Mouse (Mus musculus) hindbrain, embryonic 15.5 days (tissue): ENCODE measurements at regions not wholly inside any gene's neighbourhood (a gene's known extent, or its start where the extent isn't known, plus 50 kb on each side); places are given as distances from the start of the nearest gene placed in this dataset.
A peak's percentile ranks its signal among the peaks of the same experiment; 100 is the strongest.

Experiments
- ATAC-seq: fragments of 200-750 bp; cut with Nextera tagmentation; 2 replicates; pipeline ENCODE4 v1.8.0; 2017; ENCODE audit warnings: low read depth, moderate number of reproducible peaks, moderate TSS enrichment; ENCODE audit not compliant: low FRiP score
- H3K27ac ChIP-seq: fragments of 300-500 bp; sonication (generic); replicated peaks from 2 replicates; pipeline ENCODE4 v1.5.1; 2015; ENCODE audit warnings: mild to moderate bottlenecking, inconsistent platforms
- H3K27me3 ChIP-seq: fragments of 300-500 bp; sonication (generic); 2 replicates; pipeline ENCODE4 v1.6.1; 2015; ENCODE audit warnings: control low read depth, inconsistent platforms
- H3K36me3 ChIP-seq: fragments of 300-500 bp; sonication (generic); 2 replicates; pipeline ENCODE4 v1.6.1; 2015; ENCODE audit warnings: control low read depth, inconsistent platforms
- H3K4me1 ChIP-seq: fragments of 300-500 bp; sonication (generic); replicated peaks from 2 replicates; pipeline ENCODE4 v1.6.1; 2015; ENCODE audit warnings: control low read depth, inconsistent platforms
- H3K4me2 ChIP-seq: fragments of 300-500 bp; sonication (generic); 2 replicates; pipeline ENCODE4 v1.6.1; 2015; ENCODE audit warnings: moderate library complexity, mild to moderate bottlenecking, inconsistent platforms
- H3K4me3 ChIP-seq: fragments of 300-500 bp; sonication (generic); 2 replicates; pipeline ENCODE4 v1.5.1; 2015; ENCODE audit warnings: mild to moderate bottlenecking, inconsistent platforms
- H3K9ac ChIP-seq: fragments of 300-500 bp; sonication (generic); 2 replicates; pipeline ENCODE4 v1.6.1; 2015; ENCODE audit warnings: inconsistent platforms
- H3K9me3 ChIP-seq: fragments of 300-500 bp; sonication (generic); 2 replicates; pipeline ENCODE4 v1.6.1; 2016; ENCODE audit warnings: control low read depth, inconsistent platforms
- WGBS: fragments of 180-500 bp; shearing (Covaris S2); methylation state at CpG from one replicate; pipeline ENCODE4 v1.1.7; 2015; 5-methylcytosine and 5-hydroxymethylcytosine counted together

DNA sequence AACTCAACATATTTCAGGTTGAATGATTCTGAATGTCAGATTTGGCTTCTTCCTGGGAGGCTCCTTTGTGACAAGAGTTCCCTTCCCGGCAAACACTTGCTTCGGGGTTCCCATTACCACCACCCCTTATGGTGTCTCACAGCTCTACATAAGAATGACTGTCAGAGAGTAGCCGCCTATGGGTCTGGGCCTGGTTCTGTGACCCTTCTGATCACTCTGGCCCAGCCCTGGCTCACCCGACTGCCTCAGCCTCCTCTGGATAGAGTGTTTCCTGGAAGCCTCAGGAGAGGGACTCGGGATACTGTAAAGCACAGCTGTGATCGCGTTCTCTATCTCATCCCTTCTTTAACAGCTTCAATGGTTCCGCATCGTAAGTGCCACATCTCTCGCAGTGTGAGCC lies 363.0 kb upstream of the Cdh11 start:
- peaks cover 6% of the 10 kb centered on the region; the same call in 1 of the 2 replicates for H3K4me1 ChIP-seq
- H3K27ac ChIP-seq: no peak overlapping the region
- H3K4me3 ChIP-seq: no peak overlapping the region
- H3K4me2 ChIP-seq: no peak overlapping the region
- H3K9me3 ChIP-seq: no peaks in the 10 kb centered on the region
- 34% methylated on average over 10 of the region's 10 CpGs for WGBS
- H3K36me3 ChIP-seq: no peaks in the 10 kb centered on the region
- 0 out of 2 replicates have a peak, but pooled peaks have one; percentile 34 for ATAC-seq
- no peak overlapping the region for H3K9ac ChIP-seq
- no peaks in the 10 kb centered on the region for H3K27me3 ChIP-seq

- Histone ChIP-seq H3K36me3 (no peaks in the 10 kb centered on the region), H3K27me3 (no peaks in the 10 kb centered on the region), H3K4me1 (no peaks in the 10 kb centered on the region), H3K4me2 (no peak overlapping the region), H3K9ac (no peak overlapping the region), H3K4me3 (no peak overlapping the region), H3K9me3 (no peaks in the 10 kb centered on the region), H3K27ac (no peak overlapping the region)
- no peak for ATAC-seq
- 68% methylated on average over 7 of the region's 7 CpGs for WGBS
Observed at GRCm38 (mm10) chr8:103166623-103167316, 381.3 kb upstream of the Cdh11 start.

DNA sequence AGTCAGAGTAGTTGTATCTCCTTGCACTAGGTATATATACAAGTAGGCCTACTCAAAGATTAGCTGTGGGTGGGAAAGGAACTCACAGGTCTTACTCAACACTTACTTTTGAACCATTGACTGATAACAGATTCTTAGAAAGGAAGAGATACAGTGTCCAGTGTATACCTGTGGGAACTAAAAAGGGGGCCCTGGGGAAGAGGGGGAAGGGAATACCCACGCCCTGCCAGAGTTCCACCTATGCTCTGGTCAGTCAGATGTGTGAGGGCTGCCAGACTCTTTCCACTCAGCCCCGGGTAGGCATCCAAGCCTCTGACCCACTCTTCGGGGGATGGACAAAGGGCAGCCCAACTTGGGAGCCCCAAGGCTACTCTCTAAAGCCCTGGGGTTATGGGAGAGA lies 387.9 kb upstream of the Cdh11 start:
- ATAC-seq: no peak
- Histone ChIP-seq H3K4me3 (no peak overlapping the region), H3K27me3 (no peaks in the 10 kb centered on the region), H3K4me2 (no peak overlapping the region), H3K4me1 (no peaks in the 10 kb centered on the region), H3K9me3 (no peaks in the 10 kb centered on the region), H3K36me3 (no peaks in the 10 kb centered on the region), H3K27ac (no peak overlapping the region), H3K9ac (no peak overlapping the region)
- WGBS: 88% methylated on average over 3 of the region's 3 CpGs

GRCm38 (mm10) chr8:103173803-103174429 lies 388.5 kb upstream of the Cdh11 start:
- WGBS: 86% methylated on average over 5 of the region's 5 CpGs
- no peaks in the 10 kb centered on the region for H3K36me3 ChIP-seq
- H3K27ac ChIP-seq: no peak overlapping the region
- no peaks in the 10 kb centered on the region for H3K4me1 ChIP-seq
- no peak overlapping the region for H3K4me3 ChIP-seq
- no peak for ATAC-seq
- H3K9ac ChIP-seq: no peak overlapping the region
- H3K4me2 ChIP-seq: no peak overlapping the region
- no peaks in the 10 kb centered on the region for H3K9me3 ChIP-seq
- no peaks in the 10 kb centered on the region for H3K27me3 ChIP-seq

DNA sequence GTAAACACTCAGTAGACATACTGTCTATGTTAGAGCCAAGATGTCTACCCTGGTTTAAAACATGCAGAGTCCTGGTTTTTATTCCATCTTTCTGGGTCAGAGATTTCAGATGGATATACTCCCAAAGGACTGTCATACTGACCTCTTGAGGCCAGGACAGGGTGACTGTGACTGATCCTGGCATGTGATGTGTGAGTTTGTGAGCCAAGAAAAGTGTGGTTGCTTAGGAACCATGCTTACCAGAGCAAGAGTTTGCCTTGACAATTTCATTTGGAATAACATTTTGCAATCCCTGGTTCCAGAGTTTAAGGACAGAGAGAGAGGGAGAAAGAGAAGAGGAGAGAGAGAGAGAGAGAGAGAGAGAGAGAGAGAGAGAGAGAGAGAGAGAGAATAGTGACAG lies 395.2 kb upstream of the Cdh11 start:
- H3K9ac ChIP-seq: no peak overlapping the region
- ATAC-seq: no peak
- no peaks in the 10 kb centered on the region for H3K4me1 ChIP-seq
- no peaks in the 10 kb centered on the region for H3K9me3 ChIP-seq
- no peak overlapping the region for H3K4me3 ChIP-seq
- no peak overlapping the region for H3K4me2 ChIP-seq
- no peaks in the 10 kb centered on the region for H3K27me3 ChIP-seq
- no peaks in the 10 kb centered on the region for H3K36me3 ChIP-seq
- no peak overlapping the region for H3K27ac ChIP-seq

DNA sequence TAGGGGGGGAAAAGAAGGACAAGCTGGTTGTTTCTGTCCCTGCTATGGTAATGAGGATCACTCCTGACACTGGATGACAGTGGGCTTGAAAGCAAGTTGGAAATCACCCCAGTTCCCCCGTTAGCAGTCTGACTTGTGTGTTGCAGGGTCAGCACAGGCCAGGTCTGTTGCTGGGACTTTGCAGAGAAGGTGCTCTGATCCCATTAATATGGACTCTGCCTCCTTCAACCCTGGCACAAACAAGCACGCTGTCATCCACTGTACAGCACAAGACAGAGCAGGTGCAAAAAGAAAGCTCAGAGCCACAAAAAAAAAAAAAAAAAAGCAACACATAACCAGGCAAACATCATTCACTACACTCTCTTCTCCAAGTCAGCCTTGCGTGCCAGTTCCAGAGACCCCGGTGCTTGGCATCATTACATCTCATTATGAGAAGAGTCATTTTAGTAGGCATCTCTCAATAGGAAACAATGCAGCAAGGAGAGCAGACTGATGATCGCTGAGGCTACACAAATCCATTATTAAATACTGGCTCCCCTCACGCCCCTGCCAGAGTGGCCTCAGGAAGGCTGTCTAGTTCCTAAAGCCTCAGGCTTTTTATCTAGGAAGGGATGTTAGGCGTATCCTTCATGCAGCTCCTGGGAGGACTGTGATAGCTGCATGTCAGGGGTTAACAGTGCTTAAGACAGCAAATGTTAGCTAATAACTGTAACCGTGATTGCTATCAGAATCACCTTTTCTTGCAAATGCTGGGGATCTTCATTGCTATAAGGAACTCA lies 403.5 kb upstream of the Cdh11 start:
- Histone ChIP-seq H3K4me3 (no peak overlapping the region), H3K27me3 (no peaks in the 10 kb centered on the region), H3K27ac (no peak overlapping the region), H3K36me3 (no peaks in the 10 kb centered on the region), H3K4me1 (peaks cover 12% of the 10 kb centered on the region), H3K9ac (no peak overlapping the region), H3K9me3 (no peaks in the 10 kb centered on the region), H3K4me2 (no peak overlapping the region)
- 32% methylated on average over 8 of the region's 8 CpGs for WGBS
- ATAC-seq: peak; percentile 80; the same call in 1 of the 2 replicates

DNA sequence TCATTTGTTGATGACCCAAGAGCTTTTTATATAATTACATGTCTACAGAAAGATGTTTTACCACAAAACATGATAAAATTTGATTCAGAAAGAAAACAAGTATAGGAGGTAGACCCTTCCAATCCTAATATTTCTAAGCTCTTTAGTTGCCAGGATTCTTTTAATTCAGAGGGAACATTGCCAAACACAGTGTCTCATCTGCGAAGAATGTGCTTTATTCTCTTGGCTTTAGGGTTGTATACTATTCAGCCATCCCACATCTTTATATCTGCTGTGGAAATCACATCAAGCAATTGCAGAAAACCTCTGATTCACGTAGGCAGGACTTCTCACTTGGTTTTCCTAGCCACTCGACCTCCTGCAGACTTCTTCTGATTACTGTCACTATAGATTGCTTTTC lies 412.8 kb upstream of the Cdh11 start:
- no peak for ATAC-seq
- 67% methylated on average over 3 of the region's 3 CpGs for WGBS

GRCm38 (mm10) chr8:103199696-103200615 lies 414.5 kb upstream of the Cdh11 start:
- Histone ChIP-seq H3K4me1 (no peaks in the 10 kb centered on the region), H3K27me3 (no peaks in the 10 kb centered on the region), H3K9me3 (no peaks in the 10 kb centered on the region), H3K4me3 (no peak overlapping the region), H3K27ac (no peak overlapping the region), H3K9ac (no peak overlapping the region), H3K36me3 (no peaks in the 10 kb centered on the region), H3K4me2 (no peak overlapping the region)
- WGBS: 76% methylated on average over 11 of the region's 11 CpGs
- no peak for ATAC-seq

More for the DNA sequence above, 412.8 kb upstream of the Cdh11 start:
- Histone ChIP-seq H3K4me2 (no peak overlapping the region), H3K36me3 (no peaks in the 10 kb centered on the region), H3K27ac (no peak overlapping the region), H3K9me3 (no peaks in the 10 kb centered on the region), H3K4me3 (no peak overlapping the region), H3K9ac (no peak overlapping the region), H3K4me1 (no peaks in the 10 kb centered on the region), H3K27me3 (no peaks in the 10 kb centered on the region)

GRCm38 (mm10) chr8:103203710-103204109 lies 418.3 kb upstream of the Cdh11 start:
- Histone ChIP-seq H3K4me1 (no peaks in the 10 kb centered on the region), H3K27me3 (no peaks in the 10 kb centered on the region), H3K9ac (no peak overlapping the region), H3K9me3 (no peaks in the 10 kb centered on the region), H3K4me2 (no peak overlapping the region), H3K4me3 (no peak overlapping the region), H3K36me3 (no peaks in the 10 kb centered on the region), H3K27ac (no peak overlapping the region)
- 71% methylated on average over 1 of the region's 1 CpGs for WGBS
- ATAC-seq: no peak

DNA sequence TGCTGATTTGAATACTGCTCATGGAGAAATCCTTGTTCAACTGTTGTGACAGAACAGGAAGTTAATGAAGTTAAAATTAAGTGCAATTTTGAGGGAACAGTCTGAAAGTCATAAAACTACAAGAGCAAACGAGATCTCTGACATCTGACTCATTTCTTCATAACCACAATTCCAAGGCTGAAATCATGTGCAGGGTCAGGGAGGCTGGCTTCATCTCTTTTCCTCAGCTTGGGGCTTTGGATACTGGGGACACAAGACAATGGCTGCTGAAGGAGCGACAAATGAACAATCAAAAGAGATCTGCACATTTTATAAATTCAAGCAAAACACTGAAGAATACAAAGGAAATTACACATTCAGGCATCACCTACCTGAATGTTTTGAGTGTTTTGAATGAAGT lies 429.2 kb upstream of the Cdh11 start:
- no peaks in the 10 kb centered on the region for H3K9me3 ChIP-seq
- no peak overlapping the region for H3K4me2 ChIP-seq
- H3K4me1 ChIP-seq: no peaks in the 10 kb centered on the region
- no peaks in the 10 kb centered on the region for H3K27me3 ChIP-seq
- no peak for ATAC-seq
- no peak overlapping the region for H3K4me3 ChIP-seq
- H3K9ac ChIP-seq: no peak overlapping the region
- WGBS: 59% methylated on average over 2 of the region's 2 CpGs
- no peak overlapping the region for H3K27ac ChIP-seq
- no peaks in the 10 kb centered on the region for H3K36me3 ChIP-seq

GRCm38 (mm10) chr8:103230741-103231475 lies 445.5 kb upstream of the Cdh11 start:
- Histone ChIP-seq H3K36me3 (no peaks in the 10 kb centered on the region), H3K4me2 (no peak overlapping the region), H3K27ac (no peak overlapping the region), H3K9me3 (no peaks in the 10 kb centered on the region), H3K4me3 (no peak overlapping the region), H3K27me3 (no peaks in the 10 kb centered on the region), H3K9ac (no peak overlapping the region), H3K4me1 (no peaks in the 10 kb centered on the region)
- WGBS: 77% methylated on average over 9 of the region's 9 CpGs
- no peak for ATAC-seq
